Mouse (Mus musculus): ENCODE results near the gene Btbd16.
A peak's percentile ranks its signal among the peaks of the same experiment; 100 is the strongest.

Gene Btbd16

DNA sequence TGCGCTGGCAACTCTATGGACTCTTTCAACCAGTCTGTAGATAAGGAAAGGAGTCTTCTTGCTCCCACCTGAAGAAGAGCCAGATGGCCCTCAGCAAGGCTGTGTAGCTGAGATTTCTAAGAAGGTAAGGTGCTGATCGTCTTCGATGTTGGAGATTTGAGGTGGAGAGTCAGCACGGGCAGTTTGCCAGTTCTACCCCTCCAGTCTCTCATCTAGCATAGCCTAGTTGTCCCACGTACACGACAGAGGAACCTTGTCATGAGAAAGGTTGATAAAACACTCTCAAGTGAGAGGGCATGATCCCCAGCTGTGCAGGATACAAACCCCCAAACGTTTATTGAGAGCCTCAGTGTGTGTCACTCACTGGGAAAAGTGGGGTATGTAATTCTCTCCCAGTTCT, 90.8 kb downstream of the Btbd16 start:
- DNase-seq (ENCODE audit: low spot score), result no peak

GRCm38 (mm10) chr7:130865613-130866591, 92.0 kb downstream of the Btbd16 start, which contains the start of gene Plekha1:
Plekha1 (plus strand) TSS chr7:130865756.
- DNase-seq (ENCODE audit: low spot score), result peak; percentile 89

DNA sequence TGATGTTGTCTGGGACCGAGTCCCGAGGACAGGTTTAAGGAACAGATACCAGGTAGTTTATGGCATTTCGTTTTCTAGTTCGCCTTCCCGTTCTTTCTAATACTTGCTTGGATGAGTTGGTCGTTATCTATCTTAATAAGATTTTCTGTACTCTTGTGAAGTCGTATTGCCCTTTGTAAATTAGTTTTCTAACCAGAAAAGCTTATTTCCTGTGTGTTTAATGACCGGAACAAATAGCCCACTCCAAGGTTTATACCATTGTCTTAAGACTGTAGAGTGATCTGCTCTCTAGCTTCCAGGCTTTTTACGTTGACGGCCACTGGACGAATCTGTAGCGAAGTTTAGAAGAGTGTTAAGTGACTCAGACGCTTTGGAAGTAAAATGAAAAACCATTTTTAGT, 92.8 kb downstream of the Btbd16 start:
- no peak for DNase-seq (ENCODE audit: low spot score)

GRCm38 (mm10) chr7:130867256-130867655, 93.4 kb downstream of the Btbd16 start:
- no peak for DNase-seq (ENCODE audit: low spot score)
